8 mouse cellular contexts compared by ENCODE assay signal in the genomic region with DNA sequence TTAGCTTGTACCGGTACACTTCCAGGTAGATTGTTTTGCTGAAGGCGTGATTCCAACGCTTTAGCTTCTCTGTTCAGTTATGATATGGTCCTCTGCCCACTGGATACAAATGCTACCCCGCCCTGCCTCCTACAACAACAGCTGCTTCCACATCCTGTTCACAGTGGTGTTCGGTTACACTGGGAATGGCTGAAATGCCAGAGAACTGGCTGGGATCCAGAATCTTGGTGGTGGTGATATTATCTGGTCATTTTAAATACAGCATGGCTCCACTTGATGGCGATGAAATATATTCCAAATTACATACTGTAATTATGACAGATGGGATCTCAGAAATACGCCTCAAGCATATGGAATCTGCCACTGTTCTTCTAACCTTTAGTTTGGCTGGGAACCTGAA. TPM values are rescaled to one million over a fixed set of nuclear protein-coding genes. Genes with fewer than 3 reads are reported as not detected.
A peak's percentile ranks its signal among the peaks of the same experiment; 100 is the strongest.
DNase-seq lines count a peak whose midpoint lies in the region; ATAC-seq and TF ChIP-seq lines count a peak whose summit lies in the region.

No protein-coding gene starts in this region.

- H3K36me3 ChIP-seq in heart, embryonic 10.5 days, result no peaks in the 10 kb centered on the region
- H3K36me3 ChIP-seq in lung, embryonic 14.5 days (ENCODE audit: insufficient read depth), result no peaks in the 10 kb centered on the region

- H3K4me3 ChIP-seq in heart, embryonic 10.5 days, result no peak overlapping the region
- H3K4me3 ChIP-seq in lung, embryonic 14.5 days (ENCODE audit: low read depth, low read length), result no peak overlapping the region

- no peak overlapping the region for H3K9ac ChIP-seq in lung, embryonic 14.5 days

- 0 out of 2 replicates have a peak overlapping the region, but pooled peaks have one; percentile 15 for H3K4me2 ChIP-seq in lung, embryonic 14.5 days

- peak; percentile 3 for DNase-seq in ovary, postnatal 36 days (ENCODE audit: low spot score)
- no peak for DNase-seq in ovary, adult 18-20 months (ENCODE audit: low spot score)
- peak; percentile 68 to 70 for DNase-seq in cerebellum, postnatal 10 days
- DNase-seq in heart, embryonic 10.5 days (ENCODE audit: low spot score), result peak; percentile 74
- peak; percentile 77 for DNase-seq in kidney, postnatal 10 days
- DNase-seq in lung, embryonic 14.5 days, result peak; percentile 93
- DNase-seq in spleen, adult 18-20 months, result no peak

- TF ChIP-seq CTCF in lung, embryonic 14.5 days (IDR thresholded peaks at IDR 0.05; ENCODE audit: low read depth), result no peak

- no peaks in the 10 kb centered on the region for H3K27me3 ChIP-seq in heart, embryonic 10.5 days (ENCODE audit: insufficient read depth, poor library complexity, severe bottlenecking)
- H3K27me3 ChIP-seq in lung, embryonic 14.5 days (ENCODE audit: insufficient read depth, low read length), result no peaks in the 10 kb centered on the region

- H3K9me3 ChIP-seq in heart, embryonic 10.5 days, result no peaks in the 10 kb centered on the region
- no peaks in the 10 kb centered on the region for H3K9me3 ChIP-seq in lung, embryonic 14.5 days (ENCODE audit: low read depth, low read length)

- H3K27ac ChIP-seq in heart, embryonic 10.5 days, result no peak overlapping the region
- no peak overlapping the region for H3K27ac ChIP-seq in lung, embryonic 14.5 days (ENCODE audit: low read depth)

- peak; percentile 98 for ATAC-seq in lung, embryonic 14.5 days (ENCODE audit: insufficient read depth)
- no peak for ATAC-seq in megakaryocyte-erythroid progenitor cell, adult 5-6 weeks (replicated peaks; ENCODE audit: low FRiP score, low TSS enrichment, poor library complexity, severe bottlenecking)

- WGBS in heart, embryonic 10.5 days, result 66% methylated on average over 7 of the region's 7 CpGs
- WGBS in lung, embryonic 14.5 days, result 41% methylated on average over 7 of the region's 7 CpGs

- H3K4me1 ChIP-seq in heart, embryonic 10.5 days, result peaks cover 4% of the 10 kb centered on the region; the same call in 1 of the 2 replicates
- no peaks in the 10 kb centered on the region for H3K4me1 ChIP-seq in lung, embryonic 14.5 days (ENCODE audit: insufficient read depth)

RNA-seq across cellular contexts. Expression of gene Tspan12, which starts 42.1 kb away (rescaled TPM):
- polyA plus RNA-seq in heart, embryonic 10.5 days (2016; fragmentation: Nextera tagmentation; extraction: Ambion mirVana), result 67.3 and 67.5 TPM in 2 replicates
- 53.0 and 53.7 TPM in 2 replicates for polyA plus RNA-seq in lung, embryonic 14.5 days (2014; fragmentation: Nextera tagmentation; extraction: Ambion mirVana)
- not detected in 2 replicates for total RNA-seq in megakaryocyte-erythroid progenitor cell, adult 5-6 weeks (2014; fragmentation: Nextera tagmentation)
- total RNA-seq in megakaryocyte-erythroid progenitor cell, adult 5-6 weeks (2017), result not detected in 2 replicates

RNA-seq across cellular contexts. Expression of gene Ing3, which starts 54.9 kb away (rescaled TPM):
- polyA plus RNA-seq in heart, embryonic 10.5 days (2016; fragmentation: Nextera tagmentation; extraction: Ambion mirVana), result 30.1 and 38.7 TPM in 2 replicates
- 52.5 and 56.0 TPM in 2 replicates for polyA plus RNA-seq in lung, embryonic 14.5 days (2014; fragmentation: Nextera tagmentation; extraction: Ambion mirVana)
- total RNA-seq in megakaryocyte-erythroid progenitor cell, adult 5-6 weeks (2014; fragmentation: Nextera tagmentation), result 13.8 and 17.2 TPM in 2 replicates
- total RNA-seq in megakaryocyte-erythroid progenitor cell, adult 5-6 weeks (2017), result 24.2 and 29.4 TPM in 2 replicates

Comparison
In these comparisons a context has a peak if more than half of its experiments do, and no peak if none do; other contexts are left out.
1. DNase-seq: peak in ovary, postnatal 36 days (single experiment), cerebellum, postnatal 10 days (2 of 2), heart, embryonic 10.5 days (single experiment), kidney, postnatal 10 days (single experiment) and lung, embryonic 14.5 days (single experiment); none in ovary, adult 18-20 months (single experiment) and spleen, adult 18-20 months (0 of 2).